Mouse (Mus musculus): ENCODE measurements around the gene Gm42372. TPM values are rescaled to one million over a fixed set of nuclear protein-coding genes. Genes with fewer than 3 reads are reported as not detected.

Gm42372 gene
- polyA plus RNA-seq, 1 experiment from 2014 or later: 1.7 TPM

- WGBS: 91% methylated on average over 2 of the region's 2 CpGs
- Histone ChIP-seq H3K4me2 (replicated peaks) (no peak overlapping the region), H3K36me3 (peaks cover 86% of the 10 kb centered on the region)
Observed at GRCm38 (mm10) chr7:17017921-17018320, 35.0 kb downstream of the Gm42372 start.

DNA sequence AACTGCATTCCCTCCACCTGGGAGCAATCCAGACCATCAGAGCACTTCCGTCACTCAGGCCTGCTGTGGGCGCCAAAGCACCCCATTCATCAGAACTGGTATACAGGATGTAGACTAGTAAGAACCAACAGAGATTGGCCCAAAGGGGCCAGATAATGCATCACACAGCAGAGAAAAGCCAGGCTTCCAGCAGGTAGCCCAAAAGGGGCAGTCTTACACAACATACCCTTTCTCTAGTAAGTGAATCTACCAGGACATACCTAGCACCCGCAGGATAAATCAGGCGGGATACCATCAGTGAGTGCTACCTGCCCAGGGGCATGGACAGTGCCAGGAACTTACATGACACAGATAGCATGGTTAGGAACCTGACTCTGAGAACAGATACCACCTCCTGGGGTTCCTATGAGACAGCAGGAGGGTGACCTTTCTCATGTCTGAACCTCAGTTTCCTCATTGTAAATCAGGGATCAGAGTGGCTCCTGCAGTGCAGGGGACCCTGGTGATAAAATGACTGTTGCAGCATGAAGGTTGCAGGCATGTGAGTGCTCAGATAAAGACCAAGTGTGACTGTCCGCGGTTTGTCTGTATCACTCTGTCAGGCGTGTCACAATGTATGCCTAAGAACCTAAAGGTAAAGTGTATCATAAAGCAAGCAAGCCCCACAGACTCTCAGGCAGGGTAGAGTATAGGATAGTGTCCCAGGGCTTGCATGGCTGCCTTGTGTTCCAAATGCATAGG is 36.7 kb downstream of the Gm42372 start:
- no peak overlapping the region for H3K27ac ChIP-seq
- 93% methylated on average over 7 of the region's 7 CpGs for WGBS
- H3K4me1 ChIP-seq: 0 out of 2 replicates have a peak, but pooled peaks cover 4% of the 10 kb centered on the region
- no peak overlapping the region for H3K9ac ChIP-seq
- no peak overlapping the region for H3K4me3 ChIP-seq
- H3K36me3 ChIP-seq: peaks cover 89% of the 10 kb centered on the region
- H3K9me3 ChIP-seq (replicated peaks): no peaks in the 10 kb centered on the region
- no peaks in the 10 kb centered on the region for H3K27me3 ChIP-seq
- ATAC-seq (ENCODE audit: low FRiP score): no peak
- no peak overlapping the region for H3K4me2 ChIP-seq (replicated peaks)

More at GRCm38 (mm10) chr7:17017921-17018320, 35.0 kb downstream of the Gm42372 start:
- H3K27ac ChIP-seq: no peak overlapping the region
- H3K9ac ChIP-seq: no peak overlapping the region
- no peaks in the 10 kb centered on the region for H3K27me3 ChIP-seq
- no peaks in the 10 kb centered on the region for H3K4me1 ChIP-seq
- H3K9me3 ChIP-seq (replicated peaks): no peaks in the 10 kb centered on the region
- no peak overlapping the region for H3K4me3 ChIP-seq
- no peak for ATAC-seq (ENCODE audit: low FRiP score)

DNA sequence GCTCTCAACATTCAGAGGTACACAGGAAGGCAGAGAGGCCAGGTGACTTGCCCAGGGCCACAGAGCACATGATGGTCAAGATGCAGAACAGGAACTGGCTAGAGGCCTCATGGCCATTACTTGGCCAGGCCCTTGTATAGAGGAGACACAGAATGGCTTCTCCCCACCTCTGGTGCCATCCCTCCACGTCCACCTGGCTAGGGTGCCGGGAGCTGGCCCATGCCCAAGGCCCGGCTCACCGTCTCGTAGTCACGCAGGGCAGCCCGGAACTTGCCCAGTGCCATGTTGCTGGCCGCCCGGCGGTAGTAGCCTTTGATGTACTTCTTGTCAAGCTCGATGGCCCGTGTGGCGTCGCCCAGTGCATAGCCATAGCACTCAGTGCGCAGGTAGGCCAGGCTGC is 39.3 kb downstream of the Gm42372 start:
- no peak overlapping the region for H3K4me2 ChIP-seq (replicated peaks)
- no peak overlapping the region for H3K9ac ChIP-seq
- peaks cover 24% of the 10 kb centered on the region for H3K4me1 ChIP-seq
- H3K9me3 ChIP-seq (replicated peaks): no peaks in the 10 kb centered on the region
- peaks cover 63% of the 10 kb centered on the region for H3K36me3 ChIP-seq
- no peak overlapping the region for H3K27ac ChIP-seq
- WGBS: 99% methylated on average over 15 of the region's 15 CpGs
- ATAC-seq (ENCODE audit: low FRiP score): no peak
- no peak overlapping the region for H3K4me3 ChIP-seq
- H3K27me3 ChIP-seq: no peaks in the 10 kb centered on the region

- H3K27me3 ChIP-seq: no peaks in the 10 kb centered on the region
- H3K36me3 ChIP-seq: peaks cover 54% of the 10 kb centered on the region
- H3K9me3 ChIP-seq (replicated peaks): no peaks in the 10 kb centered on the region
- H3K4me2 ChIP-seq (replicated peaks): no peak overlapping the region
- ATAC-seq (ENCODE audit: low FRiP score): no peak
- H3K4me1 ChIP-seq: peaks cover 24% of the 10 kb centered on the region
- H3K27ac ChIP-seq: no peak overlapping the region
- no peak overlapping the region for H3K9ac ChIP-seq
- WGBS: 82% methylated on average over 4 of the region's 4 CpGs
- H3K4me3 ChIP-seq: no peak overlapping the region
Observed at GRCm38 (mm10) chr7:17023701-17024100, 40.8 kb downstream of the Gm42372 start.

DNA sequence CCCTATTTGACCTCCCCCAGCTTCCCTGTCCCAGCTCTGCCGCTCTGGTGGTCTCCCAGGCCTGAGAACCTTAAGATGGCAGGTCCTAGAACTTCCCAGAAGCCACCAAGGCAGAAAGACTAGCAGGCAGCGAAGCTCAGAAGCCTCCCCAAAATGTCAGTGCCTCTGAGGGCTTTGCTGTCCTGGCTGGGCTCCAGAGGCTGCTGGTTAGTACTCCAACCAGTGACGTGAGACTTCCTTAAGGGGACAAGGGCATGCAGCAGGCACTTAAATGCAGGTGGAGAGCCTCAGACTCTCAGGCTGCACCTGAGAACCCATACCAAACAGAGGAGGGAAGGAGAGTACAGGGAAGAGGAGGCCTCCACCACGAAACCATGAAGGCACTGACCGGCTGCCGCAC is 41.3 kb downstream of the Gm42372 start:
- Histone ChIP-seq H3K9ac (no peak overlapping the region), H3K36me3 (peaks cover 54% of the 10 kb centered on the region)
- WGBS: 90% methylated on average over 6 of the region's 6 CpGs

DNA sequence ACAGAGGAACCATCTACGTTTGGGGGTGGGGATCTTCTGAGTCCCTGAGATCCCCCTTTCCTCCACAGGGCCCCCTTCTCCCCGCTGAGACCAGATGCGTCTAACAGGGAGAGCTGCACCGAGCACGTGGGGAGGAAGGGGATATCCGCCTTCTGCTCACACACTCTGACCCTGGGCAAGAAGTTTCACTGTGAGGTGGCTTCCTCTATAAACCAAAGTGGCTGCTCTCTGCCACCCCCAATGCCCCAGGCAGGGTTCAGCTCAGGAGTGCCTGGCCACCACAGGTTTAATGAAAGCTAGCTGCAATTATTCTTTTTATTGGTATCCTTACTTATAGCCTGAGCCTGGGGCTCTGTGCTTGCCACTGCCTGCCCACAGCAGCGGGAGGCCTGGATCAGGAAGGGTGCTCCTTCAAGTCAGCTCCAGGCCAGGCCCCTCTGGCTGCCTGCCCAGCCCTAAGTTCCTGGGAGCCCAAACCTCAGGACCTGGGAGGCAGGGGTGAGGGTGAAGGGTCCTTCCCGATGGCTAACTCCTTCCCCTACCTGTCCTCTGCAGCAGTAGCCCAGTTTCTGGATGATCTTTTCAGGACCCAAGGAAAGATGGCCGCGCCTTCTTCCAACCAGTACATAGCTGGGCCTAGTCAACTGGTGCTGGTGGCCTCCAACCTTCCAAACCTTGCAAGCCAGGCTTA is 42.1 kb downstream of the Gm42372 start:
- WGBS: 87% methylated on average over 10 of the region's 10 CpGs
- H3K4me1 ChIP-seq: peaks cover 24% of the 10 kb centered on the region
- ATAC-seq (ENCODE audit: low FRiP score): no peak
- no peak overlapping the region for H3K4me3 ChIP-seq
- H3K27me3 ChIP-seq: no peaks in the 10 kb centered on the region
- no peaks in the 10 kb centered on the region for H3K9me3 ChIP-seq (replicated peaks)
- no peak overlapping the region for H3K4me2 ChIP-seq (replicated peaks)
- H3K9ac ChIP-seq: no peak overlapping the region
- no peak overlapping the region for H3K27ac ChIP-seq
- H3K36me3 ChIP-seq: peaks cover 46% of the 10 kb centered on the region

More for the DNA sequence above, 41.3 kb downstream of the Gm42372 start:
- Histone ChIP-seq H3K27me3 (no peaks in the 10 kb centered on the region), H3K9me3 (replicated peaks) (no peaks in the 10 kb centered on the region), H3K4me2 (replicated peaks) (no peak overlapping the region), H3K27ac (no peak overlapping the region), H3K4me1 (peaks cover 24% of the 10 kb centered on the region), H3K4me3 (no peak overlapping the region)
- no peak for ATAC-seq (ENCODE audit: low FRiP score)

- no peaks in the 10 kb centered on the region for H3K27me3 ChIP-seq
- H3K36me3 ChIP-seq: peaks cover 41% of the 10 kb centered on the region
- no peak overlapping the region for H3K4me3 ChIP-seq
- H3K4me2 ChIP-seq (replicated peaks): no peak overlapping the region
- peaks cover 24% of the 10 kb centered on the region for H3K4me1 ChIP-seq
- H3K9ac ChIP-seq: peak overlapping the region; percentile 85
- no peak for ATAC-seq (ENCODE audit: low FRiP score)
- no peak overlapping the region for H3K27ac ChIP-seq
- WGBS: 85% methylated on average over 4 of the region's 4 CpGs
- no peaks in the 10 kb centered on the region for H3K9me3 ChIP-seq (replicated peaks)
Observed at GRCm38 (mm10) chr7:17025505-17025894, 42.6 kb downstream of the Gm42372 start.

DNA sequence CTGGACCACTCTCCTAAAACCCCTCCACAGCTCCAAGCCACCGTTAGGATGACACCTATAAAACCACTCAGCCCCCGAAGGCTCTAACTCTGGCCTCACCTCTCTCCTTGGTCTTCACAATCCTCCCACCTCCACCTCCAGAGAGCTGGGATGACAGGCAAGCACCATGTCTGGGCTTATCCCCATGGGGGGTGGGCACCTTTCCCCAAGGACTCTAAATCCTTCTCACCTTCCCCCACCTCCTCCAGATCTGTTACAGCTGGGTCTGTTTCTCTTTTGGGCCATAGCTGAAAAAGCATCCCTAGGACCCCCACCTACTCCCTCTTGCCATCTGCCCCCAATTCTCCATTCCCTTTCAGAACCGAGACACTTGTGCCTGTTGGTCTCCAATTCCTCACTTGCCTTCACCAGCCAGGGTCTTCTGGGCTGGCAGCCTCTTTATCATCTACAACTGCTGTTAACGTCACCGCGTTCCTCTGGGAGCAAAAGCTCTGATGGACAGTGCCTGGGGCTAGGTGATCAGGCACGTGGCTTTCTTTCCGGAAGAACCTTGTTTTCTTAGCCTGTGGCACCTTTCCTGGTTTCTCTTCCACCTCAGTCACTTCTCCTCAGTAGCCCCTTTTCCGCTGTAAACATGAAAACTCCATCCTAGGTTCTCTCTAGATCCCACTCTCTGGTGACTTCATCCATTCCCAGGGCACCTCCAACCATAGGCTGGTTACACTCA is 43.2 kb downstream of the Gm42372 start:
- peaks cover 24% of the 10 kb centered on the region for H3K4me1 ChIP-seq
- H3K36me3 ChIP-seq: peaks cover 35% of the 10 kb centered on the region
- no peak overlapping the region for H3K27ac ChIP-seq
- H3K9me3 ChIP-seq (replicated peaks): no peaks in the 10 kb centered on the region
- peak overlapping the region; percentile 85 for H3K9ac ChIP-seq
- peak overlapping the region; percentile 72 for H3K4me2 ChIP-seq (replicated peaks)
- no peak for ATAC-seq (ENCODE audit: low FRiP score)
- H3K27me3 ChIP-seq: no peaks in the 10 kb centered on the region
- WGBS: 72% methylated on average over 9 of the region's 9 CpGs
- H3K4me3 ChIP-seq: peak overlapping the region; percentile 86; the same call in 1 of the 2 replicates

GRCm38 (mm10) chr7:17026710-17027587 is 44.1 kb downstream of the Gm42372 start:
- H3K9me3 ChIP-seq (replicated peaks): no peaks in the 10 kb centered on the region
- H3K27ac ChIP-seq: peak overlapping the region; percentile 77
- H3K4me1 ChIP-seq: peaks cover 24% of the 10 kb centered on the region
- H3K9ac ChIP-seq: peak overlapping the region; percentile 85
- peak overlapping the region; percentile 86 for H3K4me3 ChIP-seq
- ATAC-seq (ENCODE audit: low FRiP score): peak; percentile 65
- no peaks in the 10 kb centered on the region for H3K27me3 ChIP-seq
- peaks cover 26% of the 10 kb centered on the region for H3K36me3 ChIP-seq
- WGBS: 10% methylated on average over 24 of the region's 24 CpGs
- H3K4me2 ChIP-seq (replicated peaks): peak overlapping the region; percentile 72

DNA sequence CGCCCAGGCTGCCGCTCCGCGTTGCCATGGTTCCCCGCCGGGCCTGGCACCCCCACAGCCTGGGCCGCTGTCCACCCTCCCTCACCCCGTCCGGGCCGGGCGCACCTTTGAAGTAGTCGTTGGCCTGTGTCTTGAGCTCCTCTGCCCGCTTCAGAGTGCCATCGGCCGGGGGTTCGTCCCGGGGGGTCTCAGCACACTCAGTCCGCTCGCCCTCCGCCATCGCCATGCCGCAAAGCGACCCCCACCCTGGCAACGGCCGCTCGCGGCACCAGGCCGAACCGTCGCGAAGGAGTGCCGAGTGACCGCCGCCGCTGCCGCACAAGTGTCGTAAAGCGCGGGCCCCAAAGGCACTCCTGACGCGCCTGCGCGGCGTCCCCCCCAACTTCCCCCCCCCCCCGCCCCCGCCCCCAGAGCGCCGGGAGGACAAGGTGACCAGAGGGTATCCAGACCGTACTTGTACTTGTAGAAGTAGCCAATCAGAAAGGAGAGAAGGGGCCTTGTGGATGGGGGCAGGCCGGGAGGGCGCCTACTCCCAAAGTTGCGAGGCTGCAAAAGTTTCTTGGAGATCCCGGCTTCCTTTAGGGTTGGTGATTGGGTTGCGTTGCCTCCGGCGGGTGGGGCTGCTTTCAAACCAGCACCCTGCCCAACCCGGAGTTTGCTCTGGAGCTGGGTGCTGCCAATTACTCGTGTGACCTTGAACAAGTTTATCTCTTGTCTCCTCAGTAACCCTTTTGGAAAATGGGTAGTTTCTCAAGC is 44.9 kb downstream of the Gm42372 start, which contains the start of gene Ppp5c:
Ppp5c (minus strand) TSS at position 337 of the 756 bp plus-strand sequence.
- no peaks in the 10 kb centered on the region for H3K27me3 ChIP-seq
- H3K36me3 ChIP-seq: peaks cover 18% of the 10 kb centered on the region
- H3K9me3 ChIP-seq (replicated peaks): no peaks in the 10 kb centered on the region
- peak within 1 kb of the TSS; percentile 85 for H3K9ac ChIP-seq
- under 1% methylated on average over 54 of the region's 58 CpGs for WGBS
- H3K4me3 ChIP-seq: peak within 1 kb of the TSS; percentile 86
- ATAC-seq (ENCODE audit: low FRiP score): peak; percentile 91
- peak within 1 kb of the TSS; percentile 77 for H3K27ac ChIP-seq
- peak within 1 kb of the TSS; percentile 72 for H3K4me2 ChIP-seq (replicated peaks)
- peaks cover 24% of the 10 kb centered on the region for H3K4me1 ChIP-seq

DNA sequence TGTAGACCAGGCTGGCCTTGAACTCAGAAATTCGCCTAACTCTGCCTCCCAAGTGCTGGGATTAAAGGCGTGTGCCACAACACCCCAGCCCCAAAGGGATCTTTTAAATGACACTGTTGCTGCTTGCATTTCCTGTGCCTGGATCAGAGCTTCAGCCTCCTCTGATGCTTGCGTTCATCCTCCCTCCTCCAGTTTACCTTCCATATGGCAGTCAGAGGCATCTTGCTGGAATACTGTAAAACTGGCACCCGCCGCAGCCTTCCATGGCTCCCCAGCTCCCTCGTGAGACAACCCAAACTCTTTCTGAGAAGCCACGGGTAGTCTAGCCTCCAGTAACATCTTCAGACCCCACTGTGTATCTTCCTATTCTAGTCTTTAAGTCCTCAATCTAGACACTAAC is 46.0 kb downstream of the Gm42372 start:
- no peaks in the 10 kb centered on the region for H3K9me3 ChIP-seq (replicated peaks)
- H3K27me3 ChIP-seq: no peaks in the 10 kb centered on the region
- H3K36me3 ChIP-seq: peaks cover 7% of the 10 kb centered on the region; the same call in 1 of the 2 replicates
- H3K4me1 ChIP-seq: peaks cover 24% of the 10 kb centered on the region
- H3K4me2 ChIP-seq (replicated peaks): no peak overlapping the region
- H3K9ac ChIP-seq: no peak overlapping the region
- no peak for ATAC-seq (ENCODE audit: low FRiP score)
- 79% methylated on average over 7 of the region's 7 CpGs for WGBS
- no peak overlapping the region for H3K4me3 ChIP-seq
- no peak overlapping the region for H3K27ac ChIP-seq
